Mouse (Mus musculus) forebrain, embryonic 12.5 days (tissue): ENCODE results near the gene Siva1. TPM values are rescaled to one million over a fixed set of nuclear protein-coding genes. Genes with fewer than 3 reads are reported as not detected.

ENCODE experiments used
- ATAC-seq: fragments of 200-750 bp; cut with Nextera tagmentation; 2 replicates; pipeline ENCODE4 v1.8.0; 2017; ENCODE audit warnings: moderate TSS enrichment; ENCODE audit not compliant: low FRiP score
- H3K27ac ChIP-seq: fragments of 300-500 bp; sonication (generic); 2 replicates; pipeline ENCODE4 v1.5.1; 2016; ENCODE audit warnings: mild to moderate bottlenecking
- H3K27me3 ChIP-seq: fragments of 300-500 bp; sonication (generic); 2 replicates; pipeline ENCODE4 v1.6.1; 2016; ENCODE audit warnings: mild to moderate bottlenecking
- H3K36me3 ChIP-seq: fragments of 300-500 bp; sonication (generic); replicated peaks from 2 replicates; pipeline ENCODE4 v1.6.1; 2016; ENCODE audit warnings: mild to moderate bottlenecking
- H3K4me1 ChIP-seq: fragments of 300-500 bp; sonication (generic); 2 replicates; pipeline ENCODE4 v1.6.1; 2016
- H3K4me2 ChIP-seq: fragments of 300-500 bp; sonication (generic); 2 replicates; pipeline ENCODE4 v1.6.1; 2016; ENCODE audit warnings: mild to moderate bottlenecking, moderate library complexity
- H3K4me3 ChIP-seq: fragments of 300-500 bp; sonication (generic); replicated peaks from 2 replicates; pipeline ENCODE4 v1.5.1; 2016; ENCODE audit warnings: mild to moderate bottlenecking
- H3K9ac ChIP-seq: fragments of 300-500 bp; sonication (generic); 2 replicates; pipeline ENCODE4 v1.6.1; 2016; ENCODE audit warnings: mild to moderate bottlenecking
- H3K9me3 ChIP-seq: fragments of 300-500 bp; sonication (generic); 2 replicates; pipeline ENCODE4 v1.6.1; 2016
- WGBS: fragments of 180-500 bp; shearing (Covaris S2); methylation state at CpG from one replicate; pipeline ENCODE4 v1.1.7; 2016; 5-methylcytosine and 5-hydroxymethylcytosine counted together
- polyA plus RNA-seq: library from polyadenylated mRNA; unstranded; fragments of >200 nt; fragmentation: Nextera tagmentation; extraction: Ambion mirVana; gene quantifications from 2 replicates; pipeline ENCODE4 v1.2.1, GENCODE M21; 2016

The Siva1 gene
- polyA plus RNA-seq, 1 experiment from 2014 or later, result 173 TPM

DNA sequence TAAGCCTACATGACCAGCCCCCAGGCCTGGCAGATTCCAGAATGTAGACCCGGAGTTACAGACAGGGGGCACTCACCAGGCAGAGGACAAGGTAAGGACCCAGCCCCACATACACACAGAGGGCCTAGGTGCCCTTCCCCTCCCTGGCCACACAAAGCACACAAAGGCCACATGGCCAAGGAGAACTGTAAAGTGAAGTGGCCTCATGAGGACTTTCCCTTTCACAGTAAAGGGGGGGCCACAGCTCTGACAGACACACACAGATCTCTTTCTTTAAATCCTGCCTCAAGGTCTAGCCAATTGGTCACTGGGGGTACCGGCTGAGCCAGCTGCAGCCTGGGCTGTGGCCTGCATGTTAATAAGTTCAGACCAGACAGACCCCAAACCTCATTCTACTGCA lies 19.6 kb downstream of the Siva1 start:
- Histone ChIP-seq H3K9me3 (no peaks in the 10 kb centered on the region), H3K4me3 (no peak overlapping the region), H3K4me2 (peak overlapping the region; percentile 33), H3K9ac (peak overlapping the region; percentile 42), H3K36me3 (peaks cover 91% of the 10 kb centered on the region), H3K4me1 (peaks cover 84% of the 10 kb centered on the region), H3K27ac (peak overlapping the region; percentile 92), H3K27me3 (no peaks in the 10 kb centered on the region)
- WGBS, result 15% methylated on average over 2 of the region's 2 CpGs
- peak; percentile 33 for ATAC-seq

DNA sequence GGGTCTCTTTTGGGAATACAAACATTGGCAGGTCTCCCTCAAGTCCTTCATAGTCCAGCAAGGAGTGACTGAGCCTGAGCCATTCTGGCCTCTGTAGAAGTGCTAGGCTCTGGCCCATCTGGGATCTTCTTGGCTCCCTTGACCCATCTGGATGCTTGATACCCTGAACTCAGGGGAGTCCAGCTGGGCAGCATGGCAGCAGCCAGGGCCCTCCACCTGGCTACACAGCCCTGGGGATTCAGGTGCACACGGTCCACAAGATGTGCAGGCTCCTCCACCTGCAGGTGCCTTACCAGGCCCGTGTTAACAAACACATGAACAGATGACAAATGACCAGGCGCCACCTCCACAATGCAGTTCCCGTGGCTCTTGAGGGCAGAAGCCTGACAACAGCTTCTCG lies 20.2 kb downstream of the Siva1 start:
- ATAC-seq, result no peak
- peak overlapping the region; percentile 92 for H3K27ac ChIP-seq
- H3K9ac ChIP-seq, result peak overlapping the region; percentile 21
- peaks cover 91% of the 10 kb centered on the region for H3K36me3 ChIP-seq
- no peak overlapping the region for H3K4me3 ChIP-seq
- peak overlapping the region; percentile 33; the same call in 1 of the 2 replicates for H3K4me2 ChIP-seq
- no peaks in the 10 kb centered on the region for H3K27me3 ChIP-seq
- H3K9me3 ChIP-seq, result no peaks in the 10 kb centered on the region
- WGBS, result 62% methylated on average over 5 of the region's 5 CpGs
- H3K4me1 ChIP-seq, result peaks cover 81% of the 10 kb centered on the region

DNA sequence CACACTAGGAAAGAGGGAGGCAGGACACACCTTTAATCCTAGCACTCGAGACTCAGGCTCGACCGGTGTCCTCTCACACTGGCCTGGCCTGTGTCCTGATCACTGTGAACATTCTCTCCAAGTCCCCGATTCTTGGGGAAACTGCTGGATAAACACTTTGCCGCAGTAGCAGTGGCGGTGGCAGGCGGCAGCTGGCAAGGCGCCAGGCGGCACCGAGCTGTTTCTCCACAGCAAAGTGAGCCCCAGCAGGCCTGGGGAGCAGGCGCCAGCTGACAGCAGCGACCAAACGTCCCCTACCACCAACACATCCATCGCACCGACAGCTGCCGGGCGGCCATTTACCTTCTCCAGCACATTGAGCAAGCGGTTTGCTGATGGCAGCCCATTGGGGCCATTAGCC lies 21.0 kb downstream of the Siva1 start:
- peak overlapping the region; percentile 24; the same call in 1 of the 2 replicates for H3K4me2 ChIP-seq
- H3K27ac ChIP-seq, result peak overlapping the region; percentile 92
- peak overlapping the region; percentile 22 for H3K9ac ChIP-seq
- H3K4me3 ChIP-seq, result no peak overlapping the region
- no peaks in the 10 kb centered on the region for H3K9me3 ChIP-seq
- ATAC-seq, result peak; percentile 25; the same call in 1 of the 2 replicates
- H3K27me3 ChIP-seq, result no peaks in the 10 kb centered on the region
- peaks cover 78% of the 10 kb centered on the region for H3K4me1 ChIP-seq
- peaks cover 91% of the 10 kb centered on the region for H3K36me3 ChIP-seq
- 55% methylated on average over 18 of the region's 18 CpGs for WGBS

DNA sequence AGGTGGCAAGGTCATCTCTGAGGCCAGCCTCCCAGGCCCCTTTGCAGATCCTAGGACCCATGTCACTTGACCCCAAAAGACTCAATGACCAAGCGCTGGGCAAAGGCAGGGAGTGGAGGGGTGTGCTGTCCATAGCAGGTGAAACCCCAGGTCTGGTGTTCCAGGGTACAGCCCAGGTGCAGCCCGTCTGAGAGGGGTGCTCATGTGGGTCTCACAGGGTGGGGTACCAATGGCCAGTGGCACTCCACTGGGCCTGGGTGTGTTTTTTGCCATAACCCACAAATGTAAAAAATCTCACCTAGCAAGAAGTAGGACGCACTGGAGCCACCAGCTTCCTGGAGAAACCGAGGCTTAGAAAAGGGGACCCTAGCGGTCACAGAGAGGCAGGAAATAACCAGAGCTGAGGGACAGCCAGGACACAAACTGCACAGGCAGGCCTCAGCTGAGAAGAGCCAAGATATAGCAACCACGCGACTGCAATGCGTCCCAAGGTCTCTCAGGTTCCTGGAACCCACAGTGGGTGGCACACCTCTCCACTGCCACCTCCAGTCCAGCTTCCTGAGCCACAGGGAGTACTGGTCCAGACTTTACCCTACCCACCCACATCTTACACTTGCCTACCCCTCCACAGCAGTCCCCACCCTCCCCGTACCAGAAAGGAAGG lies 21.5 kb downstream of the Siva1 start:
- H3K4me1 ChIP-seq, result peaks cover 78% of the 10 kb centered on the region
- peak overlapping the region; percentile 22; the same call in 1 of the 2 replicates for H3K9ac ChIP-seq
- peak overlapping the region; percentile 24; the same call in 1 of the 2 replicates for H3K4me2 ChIP-seq
- H3K36me3 ChIP-seq, result peaks cover 91% of the 10 kb centered on the region
- H3K27ac ChIP-seq, result peak overlapping the region; percentile 92
- no peaks in the 10 kb centered on the region for H3K27me3 ChIP-seq
- no peak for ATAC-seq
- WGBS, result 88% methylated on average over 9 of the region's 9 CpGs
- H3K4me3 ChIP-seq, result no peak overlapping the region
- no peaks in the 10 kb centered on the region for H3K9me3 ChIP-seq

DNA sequence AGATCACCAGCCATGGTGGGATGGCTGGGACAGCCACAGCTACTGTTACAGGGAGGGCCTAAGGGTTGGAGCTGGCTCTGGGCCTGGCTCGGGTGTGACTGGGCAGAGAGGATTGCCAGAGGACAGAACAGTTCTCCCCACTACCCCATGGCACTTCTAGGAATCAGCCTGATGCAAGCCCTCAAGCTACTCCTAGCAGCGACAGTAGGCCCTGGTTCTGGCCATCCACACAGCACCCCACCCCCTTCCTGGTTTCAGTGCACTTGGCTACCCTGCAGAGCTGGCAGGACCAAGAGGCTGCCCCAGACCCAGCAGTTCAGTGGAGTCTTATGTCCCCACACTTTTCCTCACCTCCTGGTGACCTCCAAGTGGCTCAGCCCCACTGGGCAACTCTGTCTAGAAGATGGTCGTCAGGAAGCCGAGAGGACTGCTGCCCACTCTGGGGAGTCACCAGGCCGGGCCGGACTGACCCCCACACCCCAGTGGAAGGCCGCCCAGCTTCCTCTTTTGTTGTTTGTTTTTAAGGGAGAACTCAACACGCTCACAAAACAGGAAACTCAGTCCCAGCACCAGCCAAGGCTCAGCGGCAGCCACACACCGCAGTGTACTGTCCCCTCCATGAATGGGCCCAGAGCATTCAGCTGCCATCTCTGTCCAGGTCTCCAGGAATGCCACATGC lies 23.3 kb downstream of the Siva1 start:
- peak overlapping the region; percentile 56; the same call in 1 of the 2 replicates for H3K27ac ChIP-seq
- H3K4me2 ChIP-seq, result no peak overlapping the region
- H3K4me1 ChIP-seq, result peaks cover 78% of the 10 kb centered on the region
- H3K4me3 ChIP-seq, result no peak overlapping the region
- no peak for ATAC-seq
- WGBS, result 86% methylated on average over 10 of the region's 10 CpGs
- H3K36me3 ChIP-seq, result peaks cover 79% of the 10 kb centered on the region
- H3K9ac ChIP-seq, result no peak overlapping the region; the same call in 1 of the 2 replicates
- H3K27me3 ChIP-seq, result no peaks in the 10 kb centered on the region
- H3K9me3 ChIP-seq, result no peaks in the 10 kb centered on the region

DNA sequence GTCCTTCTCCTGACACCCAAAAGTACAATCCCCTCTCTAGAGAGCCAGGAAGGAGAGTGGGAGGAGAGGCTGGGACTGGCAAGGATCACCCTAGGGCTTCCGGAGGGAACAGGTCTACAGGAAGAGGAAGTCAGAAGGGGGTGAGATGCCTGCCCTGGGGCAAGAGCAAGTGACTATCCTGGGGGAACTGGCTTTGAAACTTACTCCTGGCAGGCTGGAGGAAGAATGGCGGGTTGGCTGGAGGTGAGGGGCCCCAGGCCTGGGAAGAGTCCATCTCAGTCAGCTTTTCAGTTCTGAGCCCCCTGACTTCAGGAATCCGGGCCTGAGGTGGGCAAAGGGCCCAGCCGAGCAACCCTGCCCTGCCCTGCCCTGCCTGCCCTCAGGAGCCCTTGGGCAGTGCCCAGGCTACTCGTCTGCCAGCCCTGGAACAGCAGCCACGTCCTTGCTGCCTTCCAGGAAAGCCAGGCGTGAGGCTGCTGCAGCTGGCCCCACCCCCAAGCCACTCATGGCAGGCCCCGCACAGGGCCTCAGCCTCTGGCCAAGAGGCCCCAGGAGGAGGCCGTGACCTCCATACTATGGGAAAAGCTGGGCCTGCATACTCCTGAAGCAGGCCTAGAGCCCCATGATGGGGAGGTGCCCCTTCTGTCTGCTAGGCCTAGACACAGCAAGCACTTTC lies 26.4 kb downstream of the Siva1 start:
- no peak overlapping the region for H3K27ac ChIP-seq
- H3K9ac ChIP-seq, result no peak overlapping the region
- H3K4me2 ChIP-seq, result 0 out of 2 replicates have a peak overlapping the region, but pooled peaks have one; percentile 85
- 59% methylated on average over 9 of the region's 9 CpGs for WGBS
- no peaks in the 10 kb centered on the region for H3K9me3 ChIP-seq
- peaks cover 56% of the 10 kb centered on the region for H3K36me3 ChIP-seq
- H3K27me3 ChIP-seq, result no peaks in the 10 kb centered on the region
- H3K4me1 ChIP-seq, result peaks cover 66% of the 10 kb centered on the region
- no peak overlapping the region for H3K4me3 ChIP-seq
- no peak for ATAC-seq

DNA sequence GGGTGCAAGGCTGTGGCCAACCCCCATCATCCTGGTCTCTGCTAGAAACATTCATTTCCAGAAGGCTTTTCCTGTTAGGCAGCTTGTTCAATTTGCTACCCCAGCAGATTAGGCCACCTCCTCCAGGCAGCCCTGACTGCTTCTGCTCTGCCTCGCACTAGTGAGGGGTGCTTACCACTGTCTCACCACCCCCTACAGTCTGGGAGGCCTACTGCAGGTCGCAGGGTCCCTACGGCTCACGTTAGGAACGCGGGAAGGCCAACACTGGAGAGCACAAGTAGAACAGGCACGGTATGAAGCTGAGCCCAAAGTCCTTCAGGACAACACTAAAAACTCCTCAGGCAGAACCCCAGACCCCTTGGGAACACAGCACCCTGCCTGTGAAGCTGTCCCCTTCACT lies 27.4 kb downstream of the Siva1 start:
- ATAC-seq, result no peak
- Histone ChIP-seq H3K4me3 (peak overlapping the region; percentile 97; the same call in 1 of the 2 replicates), H3K27ac (peak overlapping the region; percentile 14; the same call in 1 of the 2 replicates), H3K27me3 (peaks cover under 1% of the 10 kb centered on the region; the same call in 1 of the 2 replicates), H3K9me3 (no peaks in the 10 kb centered on the region), H3K9ac (0 out of 2 replicates have a peak overlapping the region, but pooled peaks have one; percentile 100), H3K4me2 (peak overlapping the region; percentile 85), H3K36me3 (peaks cover 46% of the 10 kb centered on the region), H3K4me1 (peaks cover 55% of the 10 kb centered on the region)
- WGBS, result 83% methylated on average over 7 of the region's 7 CpGs

DNA sequence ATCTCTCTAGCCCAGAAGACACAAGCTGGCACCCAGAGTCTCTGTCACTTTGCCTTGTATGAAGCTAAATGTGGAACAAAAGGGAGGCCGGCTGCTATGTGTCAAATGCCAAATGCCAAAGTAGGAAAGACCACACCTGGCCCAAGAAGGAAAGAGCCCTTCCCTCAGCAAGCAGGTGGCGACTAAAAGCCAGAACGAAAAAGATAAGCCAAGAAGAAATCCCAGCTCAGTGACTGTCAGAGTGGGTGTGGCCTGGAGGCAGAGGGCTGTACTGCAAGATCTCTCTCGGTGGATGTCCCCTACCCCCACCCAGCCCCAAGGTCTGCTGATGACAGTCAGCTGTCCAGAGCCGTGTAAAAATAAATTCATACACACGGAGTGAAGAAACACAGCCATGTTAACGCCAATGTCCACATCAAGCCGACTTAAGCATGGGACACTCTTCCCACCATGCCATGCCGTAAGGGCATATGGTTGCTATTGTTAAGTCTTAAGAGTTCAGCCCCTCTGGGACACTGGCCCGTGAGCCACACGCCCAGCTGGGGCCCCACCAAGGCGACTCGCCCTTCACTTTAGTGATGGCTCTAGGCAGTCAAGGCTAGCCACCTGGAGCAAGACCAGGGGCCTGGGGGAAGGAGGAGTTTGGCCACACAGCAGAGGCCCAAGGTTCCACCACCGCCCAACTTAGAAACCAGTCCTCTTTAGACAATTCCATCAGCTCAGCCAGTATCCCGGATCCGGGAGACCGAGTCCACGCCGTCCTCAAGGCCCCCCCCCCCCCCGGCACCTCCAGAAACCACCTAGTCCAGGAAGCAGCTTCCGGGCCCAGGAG lies 28.5 kb downstream of the Siva1 start:
- Histone ChIP-seq H3K9ac (peak overlapping the region; percentile 100), H3K36me3 (peaks cover 35% of the 10 kb centered on the region), H3K9me3 (no peaks in the 10 kb centered on the region), H3K27ac (peak overlapping the region; percentile 94), H3K4me1 (peaks cover 53% of the 10 kb centered on the region), H3K27me3 (peaks cover 11% of the 10 kb centered on the region), H3K4me3 (peak overlapping the region; percentile 97), H3K4me2 (peak overlapping the region; percentile 85)
- peak; percentile 31 for ATAC-seq
- 8% methylated on average over 21 of the region's 21 CpGs for WGBS

DNA sequence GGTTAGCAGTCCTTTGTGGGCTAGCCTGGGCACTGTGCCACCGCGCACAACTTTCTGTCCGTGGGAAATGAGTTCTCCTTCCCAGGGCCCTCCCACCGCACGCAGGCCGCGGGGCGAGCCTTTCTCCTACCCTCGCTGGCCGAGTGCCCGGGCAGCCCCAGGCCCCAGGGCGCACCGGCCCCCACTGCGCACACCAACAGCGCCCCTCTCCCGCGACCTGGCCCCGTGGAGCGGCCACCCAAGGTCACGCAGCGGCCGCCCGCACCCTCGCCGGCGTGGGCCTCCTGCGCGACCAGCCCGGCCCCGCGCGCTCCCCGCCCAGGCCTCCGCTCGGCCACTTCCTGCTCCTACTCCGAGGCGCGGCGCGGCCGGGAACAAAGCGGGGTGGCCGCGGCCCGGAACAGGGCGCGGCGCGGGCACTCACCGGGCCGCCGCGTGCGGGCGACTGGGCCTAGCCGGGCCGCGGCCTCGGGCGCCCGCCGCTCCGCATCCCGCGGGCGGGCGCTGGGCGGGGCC lies 29.2 kb downstream of the Siva1 start:
- peaks cover 60% of the 10 kb centered on the region for H3K4me1 ChIP-seq
- H3K27me3 ChIP-seq, result peaks cover 18% of the 10 kb centered on the region
- peak; percentile 25 for ATAC-seq
- under 1% methylated on average over 34 of the region's 68 CpGs for WGBS
- peak overlapping the region; percentile 85 for H3K4me2 ChIP-seq
- H3K9ac ChIP-seq, result peak overlapping the region; percentile 100
- no peaks in the 10 kb centered on the region for H3K9me3 ChIP-seq
- peak overlapping the region; percentile 97 for H3K4me3 ChIP-seq
- H3K36me3 ChIP-seq, result peaks cover 28% of the 10 kb centered on the region
- peak overlapping the region; percentile 94 for H3K27ac ChIP-seq

DNA sequence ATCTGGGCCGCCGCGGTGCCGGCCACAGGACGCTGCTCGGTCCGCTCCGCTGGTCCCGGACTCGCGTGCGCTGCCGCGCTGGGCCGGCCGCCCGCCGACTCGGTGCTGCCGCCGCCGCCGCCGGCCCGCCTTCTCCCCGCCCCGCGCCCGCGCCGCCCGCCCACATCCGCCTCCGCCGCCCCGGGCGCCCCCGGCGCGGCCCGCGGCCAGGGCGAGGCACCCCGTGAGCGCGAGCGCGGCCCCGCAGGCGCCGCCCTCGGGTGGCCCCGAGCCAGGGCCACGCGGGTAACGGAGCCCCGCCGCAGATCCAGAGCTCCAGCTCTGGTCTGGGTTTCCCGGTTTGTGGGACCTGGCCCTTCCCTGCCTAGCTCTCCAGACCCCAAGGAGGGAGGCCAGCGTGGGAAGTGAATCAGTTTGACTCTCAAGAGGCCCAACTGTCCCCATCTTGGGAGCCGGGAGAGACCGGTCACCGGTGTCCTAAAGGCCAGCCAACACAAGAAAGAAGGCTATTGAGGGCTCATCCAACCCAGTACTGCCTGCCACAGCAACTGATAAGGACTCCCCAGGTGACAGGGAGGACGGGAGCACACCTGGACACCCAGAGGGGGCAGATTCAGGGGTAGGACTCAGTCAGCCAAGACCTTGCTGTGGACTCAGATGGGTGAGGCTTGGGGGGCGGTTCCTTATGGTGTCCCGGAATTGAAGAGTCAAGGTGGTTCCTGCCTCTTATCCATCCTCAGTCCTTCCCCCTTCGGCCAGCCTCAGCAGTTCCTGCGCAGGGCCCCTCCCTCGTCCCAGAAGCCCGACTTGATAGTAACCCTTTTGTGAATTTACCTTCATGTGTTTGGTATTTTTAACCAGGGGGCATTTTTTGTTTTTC lies 29.9 kb downstream of the Siva1 start, which contains the start of gene Akt1:
Gene Akt1, minus strand, starts transcription at position 753 of the 880 bp plus-strand sequence.
- Histone ChIP-seq H3K9ac (peak within 1 kb of the TSS; percentile 100), H3K9me3 (no peaks in the 10 kb centered on the region), H3K4me2 (peak within 1 kb of the TSS; percentile 85), H3K27ac (peak within 1 kb of the TSS; percentile 94), H3K4me3 (peak within 1 kb of the TSS; percentile 97), H3K27me3 (peaks cover 24% of the 10 kb centered on the region), H3K36me3 (peaks cover 21% of the 10 kb centered on the region), H3K4me1 (peaks cover 67% of the 10 kb centered on the region)
- ATAC-seq, result peak; percentile 13; the same call in 1 of the 2 replicates
- WGBS, result under 1% methylated on average over 57 of the region's 70 CpGs
